Mouse (Mus musculus) right cerebral cortex, adult 18-20 months (tissue): Measurements from ENCODE around the gene Skap2.

ENCODE experiments used
- DNase-seq: peaks from one replicate; pipeline ENCODE4 v3.0.0; 2022; ENCODE audit warnings: mixed read lengths

Skap2 gene

GRCm38 (mm10) chr6:51825621-51826021 lies 186.7 kb downstream of the Skap2 start:
- no peak for DNase-seq

DNA sequence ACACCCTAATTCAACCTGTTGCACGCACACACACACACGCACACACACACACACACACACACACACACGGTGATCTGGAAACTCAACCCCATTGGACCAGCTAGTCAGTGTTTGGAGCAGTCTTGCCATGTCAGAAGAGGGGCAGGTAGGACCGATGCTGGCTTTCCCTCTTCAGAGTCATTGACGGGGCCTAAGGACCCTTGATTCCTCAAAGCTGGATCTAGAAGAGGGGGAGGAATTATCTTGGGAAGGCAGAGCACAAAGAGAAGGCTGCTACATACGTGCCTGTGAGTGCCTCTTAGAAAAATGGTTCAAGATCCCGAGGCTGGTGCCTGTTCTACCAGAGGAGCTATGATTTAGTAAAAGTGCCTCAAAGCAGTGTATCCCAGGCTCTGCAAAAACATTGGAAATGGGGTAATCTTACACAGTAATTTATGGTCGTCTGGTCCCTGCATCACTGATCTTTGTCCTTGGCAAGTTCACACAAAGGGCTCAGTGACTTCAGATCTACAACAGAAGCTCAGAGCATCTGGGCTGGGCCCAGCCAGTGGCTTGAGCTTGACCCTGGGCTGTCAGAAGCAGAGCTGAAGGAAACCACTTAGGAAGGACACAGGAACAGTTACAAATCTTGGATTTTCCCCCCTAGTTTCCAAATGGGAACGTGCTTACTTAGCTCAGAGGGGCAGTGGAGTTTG lies 188.1 kb downstream of the Skap2 start:
- no peak for DNase-seq

GRCm38 (mm10) chr6:51822049-51822448 lies 190.3 kb downstream of the Skap2 start:
- no peak for DNase-seq

GRCm38 (mm10) chr6:51820853-51821252 lies 191.5 kb downstream of the Skap2 start:
- no peak for DNase-seq

GRCm38 (mm10) chr6:51816892-51817621 lies 195.3 kb downstream of the Skap2 start:
- no peak for DNase-seq

GRCm38 (mm10) chr6:51810906-51811305 lies 201.4 kb downstream of the Skap2 start:
- no peak for DNase-seq

GRCm38 (mm10) chr6:51809164-51809824 lies 203.1 kb downstream of the Skap2 start:
- no peak for DNase-seq

- DNase-seq = no peak
These were observed 204.3 kb downstream of the Skap2 start for GRCm38 (mm10) chr6:51808011-51808410.
